Mouse (Mus musculus) kidney, embryonic 14.5 days (tissue): Measurements from ENCODE around the gene Pwp2. TPM values are rescaled to one million over a fixed set of nuclear protein-coding genes. Genes with fewer than 3 reads are reported as not detected.

ENCODE experiments used
- ATAC-seq: fragments of 200-750 bp; cut with Nextera tagmentation; 2 replicates; pipeline ENCODE4 v1.8.0; 2017; ENCODE audit warnings: moderate number of reproducible peaks, mild to moderate bottlenecking, moderate TSS enrichment, moderate library complexity; ENCODE audit not compliant: low FRiP score, low TSS enrichment
- H3K27ac ChIP-seq: fragments of 300-500 bp; sonication (generic); 2 replicates; pipeline ENCODE4 v1.5.1; 2014; ENCODE audit warnings: low read depth, mild to moderate bottlenecking, low read length, moderate library complexity, mixed read lengths
- H3K27me3 ChIP-seq: fragments of 300-500 bp; sonication (generic); 2 replicates; pipeline ENCODE4 v1.6.1; 2014; ENCODE audit warnings: mild to moderate bottlenecking, low read length; ENCODE audit not compliant: control insufficient read depth, insufficient read depth
- H3K36me3 ChIP-seq: fragments of 300-500 bp; sonication (generic); 2 replicates; pipeline ENCODE4 v1.6.1; 2014; ENCODE audit warnings: low read length, mixed read lengths; ENCODE audit not compliant: control insufficient read depth, insufficient read depth
- H3K4me1 ChIP-seq: fragments of 300-500 bp; sonication (generic); 2 replicates; pipeline ENCODE4 v1.6.1; 2014; ENCODE audit warnings: low read length, mixed read lengths; ENCODE audit not compliant: control insufficient read depth, insufficient read depth
- H3K4me2 ChIP-seq: fragments of 300-500 bp; sonication (generic); replicated peaks from 2 replicates; pipeline ENCODE4 v1.6.1; 2014; ENCODE audit warnings: low read depth, mild to moderate bottlenecking, low read length
- H3K4me3 ChIP-seq: fragments of 300-500 bp; sonication (generic); 2 replicates; pipeline ENCODE4 v1.5.1; 2014; ENCODE audit warnings: mild to moderate bottlenecking, low read length
- H3K9ac ChIP-seq: fragments of 300-500 bp; sonication (generic); 2 replicates; pipeline ENCODE4 v1.6.1; 2014; ENCODE audit warnings: low read depth, mild to moderate bottlenecking, low read length, moderate library complexity
- H3K9me3 ChIP-seq: fragments of 300-500 bp; sonication (generic); 2 replicates; pipeline ENCODE4 v1.6.1; 2016; ENCODE audit warnings: low read length; ENCODE audit not compliant: control insufficient read depth
- WGBS: fragments of 180-500 bp; shearing (Covaris S2); extraction: QIAGEN DNeasy Blood & Tissue Kit; methylation state at CpG from one replicate; pipeline ENCODE4 v1.1.7; 2014; 5-methylcytosine and 5-hydroxymethylcytosine counted together
- polyA plus RNA-seq: library from polyadenylated mRNA; unstranded; fragments of >200 nt; fragmentation: Nextera tagmentation; extraction: Ambion mirVana; gene quantifications from 2 replicates; pipeline ENCODE4 v1.2.1, GENCODE M21; 2014

The Pwp2 gene
- 10.4 and 19.9 TPM in 2 replicates for polyA plus RNA-seq

- under 1% methylated on average over 47 of the region's 47 CpGs for WGBS
- H3K36me3 ChIP-seq: peaks cover 60% of the 10 kb centered on the region
- ATAC-seq: peak; percentile 95
Measured at GRCm38 (mm10) chr10:78184531-78185380, at the start of gene Pwp2. Pwp2 (minus strand) TSS chr10:78185149.

DNA sequence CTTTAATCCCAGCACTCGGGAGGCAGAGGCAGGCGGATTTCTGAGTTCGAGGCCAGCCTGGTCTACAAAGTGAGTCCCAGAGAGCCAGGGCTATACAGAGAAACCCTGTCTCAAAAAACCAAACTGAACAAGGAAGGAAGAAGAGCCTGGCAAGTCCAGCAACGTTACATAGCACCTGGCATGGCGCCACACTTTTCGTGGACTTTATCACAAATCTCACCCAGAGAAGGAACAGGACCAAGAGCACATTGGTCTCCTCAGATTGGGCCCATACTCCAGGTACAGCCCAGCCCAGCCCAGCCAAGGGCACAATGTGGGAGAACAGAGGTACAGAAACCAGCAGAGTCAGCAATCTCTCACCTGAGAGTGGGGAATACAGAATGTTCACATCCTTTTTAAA lies 48.8 kb upstream of the Pwp2 start:
- Histone ChIP-seq H3K27me3 (no peaks in the 10 kb centered on the region), H3K27ac (no peak overlapping the region), H3K9me3 (no peaks in the 10 kb centered on the region), H3K4me3 (no peak overlapping the region), H3K9ac (no peak overlapping the region), H3K4me1 (no peaks in the 10 kb centered on the region), H3K4me2 (no peak overlapping the region), H3K36me3 (peaks cover 12% of the 10 kb centered on the region; the same call in 1 of the 2 replicates)
- ATAC-seq: no peak
- 90% methylated on average over 6 of the region's 6 CpGs for WGBS

More at GRCm38 (mm10) chr10:78184531-78185380, at the start of gene Pwp2:
- no peaks in the 10 kb centered on the region for H3K27me3 ChIP-seq
- 0 out of 2 replicates have a peak, but pooled peaks cover 9% of the 10 kb centered on the region for H3K4me1 ChIP-seq
- peak within 1 kb of the TSS; percentile 79 for H3K4me3 ChIP-seq
- H3K9ac ChIP-seq: peak within 1 kb of the TSS; percentile 68
- H3K27ac ChIP-seq: peak within 1 kb of the TSS; percentile 57; the same call in 1 of the 2 replicates
- peak within 1 kb of the TSS; percentile 75 for H3K4me2 ChIP-seq
- no peaks in the 10 kb centered on the region for H3K9me3 ChIP-seq

DNA sequence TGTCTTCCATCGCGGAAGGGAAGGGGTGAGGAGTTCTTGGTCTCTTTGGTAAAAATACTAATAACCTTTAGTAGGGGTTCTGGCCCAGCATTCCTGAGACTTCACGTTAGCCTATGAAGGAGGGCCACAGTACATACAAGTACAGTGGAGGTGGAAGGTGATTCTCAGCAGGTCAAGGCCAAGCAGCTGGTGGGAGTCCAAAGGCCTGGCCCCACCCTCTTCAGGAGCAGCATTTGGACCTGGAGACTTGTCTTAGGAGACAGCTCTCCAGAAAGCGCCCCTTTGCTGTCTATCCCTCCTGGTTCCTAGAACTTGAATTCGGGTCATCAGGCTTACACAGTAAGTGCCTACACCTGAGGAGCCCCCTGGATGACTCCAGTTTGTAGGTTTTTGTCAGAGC lies 48.2 kb upstream of the Pwp2 start:
- WGBS: 92% methylated on average over 5 of the region's 5 CpGs
- Histone ChIP-seq H3K9me3 (no peaks in the 10 kb centered on the region), H3K4me1 (no peaks in the 10 kb centered on the region), H3K9ac (no peak overlapping the region), H3K4me2 (no peak overlapping the region), H3K27me3 (no peaks in the 10 kb centered on the region), H3K36me3 (peaks cover 17% of the 10 kb centered on the region; the same call in 1 of the 2 replicates), H3K27ac (no peak overlapping the region), H3K4me3 (no peak overlapping the region)
- no peak for ATAC-seq

DNA sequence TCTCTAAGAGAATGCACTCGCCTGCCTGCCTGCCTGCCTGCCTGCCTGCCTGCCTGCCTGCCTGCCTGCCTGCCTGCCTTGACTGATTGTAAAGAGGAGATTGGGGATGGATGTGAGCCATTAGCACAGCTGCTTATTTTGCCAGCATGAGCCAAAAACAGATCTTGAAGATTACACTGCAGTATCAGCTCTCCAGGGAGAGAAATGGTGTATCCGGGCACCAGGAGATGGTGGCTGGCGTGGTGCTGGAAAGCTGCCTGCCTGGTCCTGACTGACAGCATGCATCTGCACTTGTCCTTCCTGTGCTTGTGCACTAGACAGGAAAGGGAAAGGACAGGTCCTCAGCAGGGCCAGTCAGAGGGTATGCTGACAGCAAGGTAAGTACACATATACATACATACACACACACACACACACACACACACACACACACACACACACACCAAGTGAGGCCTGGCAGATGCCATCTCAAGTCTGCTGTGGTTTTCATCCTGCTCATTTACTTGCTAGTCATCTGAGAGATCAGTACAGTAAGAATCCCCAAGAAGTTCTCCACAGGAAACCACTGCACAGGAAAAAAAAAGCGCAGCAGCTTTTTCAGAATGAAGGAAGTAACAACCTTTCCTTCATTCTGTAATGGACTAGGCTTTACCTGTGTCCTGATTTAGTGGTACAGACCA lies 47.5 kb upstream of the Pwp2 start:
- no peak for ATAC-seq
- WGBS: 88% methylated on average over 4 of the region's 4 CpGs
- no peak overlapping the region for H3K9ac ChIP-seq
- no peaks in the 10 kb centered on the region for H3K9me3 ChIP-seq
- no peak overlapping the region for H3K27ac ChIP-seq
- H3K27me3 ChIP-seq: no peaks in the 10 kb centered on the region
- no peak overlapping the region for H3K4me2 ChIP-seq
- peaks cover 22% of the 10 kb centered on the region; the same call in 1 of the 2 replicates for H3K36me3 ChIP-seq
- H3K4me1 ChIP-seq: no peaks in the 10 kb centered on the region
- H3K4me3 ChIP-seq: no peak overlapping the region

DNA sequence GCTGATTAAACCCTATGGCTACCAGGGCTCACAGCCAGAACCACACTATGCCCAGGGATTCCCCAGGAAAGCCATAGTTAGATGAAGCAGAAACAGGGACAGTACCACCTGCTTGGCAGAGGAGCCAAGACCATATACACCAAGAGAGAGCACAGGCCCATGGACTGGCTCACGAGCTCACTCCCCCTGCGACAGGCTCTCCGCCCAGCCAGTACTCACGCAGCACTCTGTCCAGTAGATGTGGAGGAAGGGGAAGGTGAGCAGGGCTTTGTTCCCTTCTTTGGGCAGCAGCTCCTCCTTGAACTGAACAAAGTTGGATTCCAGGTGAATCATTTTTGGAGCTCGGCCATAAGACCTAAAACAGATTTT lies 43.6 kb upstream of the Pwp2 start:
- Histone ChIP-seq H3K27ac (no peak overlapping the region), H3K9ac (no peak overlapping the region), H3K4me3 (no peak overlapping the region), H3K36me3 (peaks cover 28% of the 10 kb centered on the region; the same call in 1 of the 2 replicates), H3K27me3 (no peaks in the 10 kb centered on the region), H3K4me2 (no peak overlapping the region), H3K4me1 (no peaks in the 10 kb centered on the region), H3K9me3 (no peaks in the 10 kb centered on the region)
- WGBS: 90% methylated on average over 5 of the region's 5 CpGs
- ATAC-seq: no peak

GRCm38 (mm10) chr10:78227875-78228559 lies 43.1 kb upstream of the Pwp2 start:
- Histone ChIP-seq H3K36me3 (peaks cover 28% of the 10 kb centered on the region; the same call in 1 of the 2 replicates), H3K4me2 (no peak overlapping the region), H3K4me1 (no peaks in the 10 kb centered on the region), H3K9me3 (no peaks in the 10 kb centered on the region), H3K27me3 (no peaks in the 10 kb centered on the region), H3K27ac (no peak overlapping the region), H3K9ac (no peak overlapping the region), H3K4me3 (no peak overlapping the region)
- WGBS: 78% methylated on average over 8 of the region's 8 CpGs
- no peak for ATAC-seq

DNA sequence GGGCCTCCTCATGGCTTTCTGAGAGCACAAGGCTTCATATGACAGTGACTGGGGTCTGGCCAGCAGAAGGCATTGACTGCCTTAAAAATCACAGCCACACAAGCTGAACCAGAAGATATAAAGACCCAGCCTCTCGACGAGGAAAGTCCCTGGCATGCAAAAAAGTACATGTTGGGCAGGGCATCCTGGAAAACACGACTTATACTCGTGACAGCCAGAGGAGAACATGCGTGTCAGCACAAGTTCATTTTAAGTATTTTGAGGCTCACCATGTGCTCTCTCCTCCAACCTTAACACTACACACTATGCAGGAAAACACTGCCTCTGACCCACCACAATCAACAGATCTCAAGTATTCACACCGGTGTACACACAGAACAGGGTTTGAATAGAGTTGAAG lies 39.2 kb upstream of the Pwp2 start:
- WGBS: 93% methylated on average over 6 of the region's 6 CpGs
- H3K9me3 ChIP-seq: no peaks in the 10 kb centered on the region
- H3K27me3 ChIP-seq: no peaks in the 10 kb centered on the region
- H3K4me3 ChIP-seq: no peak overlapping the region
- no peak overlapping the region for H3K4me2 ChIP-seq
- no peak overlapping the region for H3K9ac ChIP-seq
- H3K27ac ChIP-seq: no peak overlapping the region
- ATAC-seq: no peak
- H3K36me3 ChIP-seq: peaks cover 28% of the 10 kb centered on the region
- H3K4me1 ChIP-seq: no peaks in the 10 kb centered on the region

- H3K27ac ChIP-seq: no peak overlapping the region
- no peak overlapping the region for H3K4me2 ChIP-seq
- H3K27me3 ChIP-seq: no peaks in the 10 kb centered on the region
- WGBS: 87% methylated on average over 4 of the region's 4 CpGs
- H3K4me1 ChIP-seq: no peaks in the 10 kb centered on the region
- peaks cover 26% of the 10 kb centered on the region for H3K36me3 ChIP-seq
- H3K9me3 ChIP-seq: no peaks in the 10 kb centered on the region
- no peak overlapping the region for H3K4me3 ChIP-seq
- no peak for ATAC-seq
- H3K9ac ChIP-seq: no peak overlapping the region
Measured at GRCm38 (mm10) chr10:78222908-78223307, 38.0 kb upstream of the Pwp2 start.
